Mouse (Mus musculus): ENCODE data around the gene Jmjd7. TPM values are rescaled to one million over a fixed set of nuclear protein-coding genes. Genes with fewer than 3 reads are reported as not detected.

Jmjd7 gene
- polyA plus RNA-seq, 1 experiment from 2014 or later, result 20.4 TPM

DNA sequence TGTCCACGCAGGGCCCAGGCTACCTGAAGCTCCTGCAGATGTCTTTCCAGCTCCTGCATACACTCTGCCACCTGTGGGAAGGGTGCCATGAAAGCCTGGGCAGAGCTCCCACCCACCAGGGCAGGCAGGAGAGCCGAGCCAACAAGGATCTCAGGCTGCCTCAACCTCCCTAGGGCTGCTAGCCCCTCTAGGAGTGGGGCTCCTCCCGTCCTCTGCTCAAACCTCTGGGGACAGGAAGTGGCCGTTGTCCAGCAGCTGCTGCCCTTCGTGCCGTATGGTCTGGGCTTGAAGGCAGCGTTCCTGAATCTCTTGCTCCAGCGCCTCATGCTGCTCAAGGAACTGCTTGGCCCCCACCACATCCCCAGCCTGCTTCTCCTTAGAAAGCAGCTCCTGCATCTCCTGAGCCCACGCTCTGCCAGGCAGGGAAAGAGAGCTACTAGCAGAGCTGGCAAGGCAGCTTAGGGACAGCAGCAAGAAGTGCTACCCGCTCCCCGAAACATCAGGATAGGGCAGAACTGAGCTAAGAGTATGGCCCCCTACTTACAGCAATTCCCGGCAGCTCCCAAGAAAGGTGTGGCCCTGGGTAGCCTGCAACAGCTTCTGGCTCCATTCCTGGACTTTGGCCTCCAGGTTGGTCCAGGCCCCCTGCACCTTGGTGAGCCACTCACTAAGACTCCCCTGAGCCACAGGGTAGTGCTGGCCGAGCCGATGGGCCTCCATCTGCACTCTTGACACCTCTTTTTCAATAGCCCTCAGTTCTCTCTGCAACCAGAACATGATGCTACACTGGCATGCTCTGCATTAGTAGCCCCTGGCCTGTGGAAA is 19.4 kb downstream of the Jmjd7 start:
- Histone ChIP-seq H3K27me3 (replicated peaks; ENCODE audit: low read depth, poor library complexity, severe bottlenecking) (peaks cover 11% of the 10 kb centered on the region; the same call in 1 of the 2 replicates), H3K4me3 (no peak overlapping the region), H3K9me3 (no peaks in the 10 kb centered on the region), H3K4me1 (peaks cover 19% of the 10 kb centered on the region), H3K36me3 (replicated peaks) (peaks cover 16% of the 10 kb centered on the region), H3K27ac (replicated peaks) (0 out of 2 replicates have a peak overlapping the region, but pooled peaks have one; percentile 1)
- no peak for DNase-seq (ENCODE audit: low spot score)
- 68% methylated on average over 14 of the region's 14 CpGs for WGBS

DNA sequence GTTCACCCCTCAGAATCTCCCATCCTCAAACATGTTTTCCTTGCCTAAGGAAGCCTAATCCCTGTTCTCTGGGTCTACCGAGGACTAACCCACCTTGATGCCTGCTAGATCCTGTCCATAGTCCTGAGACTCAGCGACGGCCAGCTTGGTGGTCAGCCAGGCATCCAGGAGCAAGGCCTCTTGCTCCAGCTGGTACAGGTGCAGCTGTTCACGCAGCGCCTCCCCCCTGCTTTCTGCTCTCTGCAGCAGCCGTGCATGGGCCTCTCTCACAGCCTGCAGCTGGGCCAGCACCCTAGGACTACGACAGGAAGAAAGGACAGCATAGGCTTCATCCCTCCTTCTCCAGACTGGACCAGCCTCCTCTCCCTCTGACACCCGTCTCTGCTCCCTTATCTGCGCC is 20.9 kb downstream of the Jmjd7 start:
- WGBS, result 82% methylated on average over 9 of the region's 9 CpGs
- Histone ChIP-seq H3K9me3 (no peaks in the 10 kb centered on the region), H3K27me3 (replicated peaks; ENCODE audit: low read depth, poor library complexity, severe bottlenecking) (peaks cover 11% of the 10 kb centered on the region; the same call in 1 of the 2 replicates), H3K36me3 (replicated peaks) (peaks cover 3% of the 10 kb centered on the region; the same call in 1 of the 2 replicates), H3K4me1 (peaks cover 19% of the 10 kb centered on the region), H3K4me3 (no peak overlapping the region), H3K27ac (replicated peaks) (peak overlapping the region; percentile 48)
- no peak for DNase-seq (ENCODE audit: low spot score)

DNA sequence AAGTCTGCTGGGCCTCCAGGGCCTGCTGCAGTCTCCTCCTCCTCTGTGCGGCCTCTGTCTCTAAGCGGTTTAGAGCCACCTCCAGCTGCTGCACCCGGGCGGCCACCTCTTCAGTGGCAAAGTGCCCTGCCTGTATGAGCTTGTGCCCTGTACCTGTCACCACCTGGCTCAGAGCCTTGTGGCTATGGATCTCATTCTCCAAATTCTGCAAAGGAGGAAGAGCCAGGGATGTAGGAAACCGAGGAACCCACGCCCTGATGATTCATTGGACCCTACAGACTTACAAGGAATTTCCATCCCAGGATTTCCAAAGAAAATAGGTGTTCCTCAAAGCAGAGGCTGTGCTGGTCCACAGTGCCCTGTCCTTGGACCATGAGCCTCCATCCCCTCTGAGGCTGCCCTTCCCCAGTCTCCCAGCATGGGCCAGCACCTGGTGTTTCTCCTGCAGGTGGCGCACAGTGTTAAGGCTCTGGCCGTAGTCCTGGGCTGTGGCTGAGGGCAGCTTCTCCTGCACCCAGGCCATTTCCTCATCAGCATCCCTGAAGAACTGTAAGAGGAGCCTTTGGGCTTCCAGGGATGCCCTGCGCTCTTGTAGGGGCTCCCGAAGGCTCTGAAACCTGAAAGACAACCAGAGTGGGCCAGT is 22.5 kb downstream of the Jmjd7 start:
- peak; percentile 60 for DNase-seq (ENCODE audit: low spot score)
- WGBS, result 62% methylated on average over 10 of the region's 10 CpGs

DNA sequence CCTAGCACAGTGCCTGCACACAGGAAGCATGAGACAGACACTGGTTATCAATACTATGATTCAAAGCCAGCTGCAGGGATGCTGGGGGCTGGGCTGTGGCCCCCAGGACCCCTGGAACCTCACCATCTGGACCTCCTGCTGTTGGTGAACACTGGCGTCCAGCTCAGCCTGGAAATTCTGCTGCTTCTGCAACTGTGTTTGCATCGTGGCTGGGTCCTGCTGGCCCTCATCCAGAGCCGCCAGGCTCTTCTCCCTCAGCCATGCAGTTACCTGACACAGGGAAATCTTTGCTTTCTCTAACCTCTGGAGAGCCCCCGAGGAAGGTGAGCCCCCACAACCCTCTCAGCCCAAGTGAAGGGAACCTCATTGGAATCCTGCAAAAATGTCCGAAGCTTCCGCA is 24.1 kb downstream of the Jmjd7 start:
- 0 out of 2 replicates have a peak, but pooled peaks cover 4% of the 10 kb centered on the region for H3K4me1 ChIP-seq
- no peaks in the 10 kb centered on the region for H3K9me3 ChIP-seq
- H3K4me3 ChIP-seq, result no peak overlapping the region
- no peak overlapping the region for H3K27ac ChIP-seq (replicated peaks)
- DNase-seq (ENCODE audit: low spot score), result no peak
- H3K27me3 ChIP-seq (replicated peaks; ENCODE audit: low read depth, poor library complexity, severe bottlenecking), result peaks cover 11% of the 10 kb centered on the region; the same call in 1 of the 2 replicates
- WGBS, result 72% methylated on average over 6 of the region's 6 CpGs
- H3K36me3 ChIP-seq (replicated peaks), result no peaks in the 10 kb centered on the region

More for the DNA sequence above, 22.5 kb downstream of the Jmjd7 start:
- Histone ChIP-seq H3K27ac (replicated peaks) (no peak overlapping the region), H3K4me3 (no peak overlapping the region), H3K36me3 (replicated peaks) (no peaks in the 10 kb centered on the region), H3K27me3 (replicated peaks; ENCODE audit: low read depth, poor library complexity, severe bottlenecking) (peaks cover 11% of the 10 kb centered on the region; the same call in 1 of the 2 replicates), H3K4me1 (peaks cover 8% of the 10 kb centered on the region), H3K9me3 (no peaks in the 10 kb centered on the region)

DNA sequence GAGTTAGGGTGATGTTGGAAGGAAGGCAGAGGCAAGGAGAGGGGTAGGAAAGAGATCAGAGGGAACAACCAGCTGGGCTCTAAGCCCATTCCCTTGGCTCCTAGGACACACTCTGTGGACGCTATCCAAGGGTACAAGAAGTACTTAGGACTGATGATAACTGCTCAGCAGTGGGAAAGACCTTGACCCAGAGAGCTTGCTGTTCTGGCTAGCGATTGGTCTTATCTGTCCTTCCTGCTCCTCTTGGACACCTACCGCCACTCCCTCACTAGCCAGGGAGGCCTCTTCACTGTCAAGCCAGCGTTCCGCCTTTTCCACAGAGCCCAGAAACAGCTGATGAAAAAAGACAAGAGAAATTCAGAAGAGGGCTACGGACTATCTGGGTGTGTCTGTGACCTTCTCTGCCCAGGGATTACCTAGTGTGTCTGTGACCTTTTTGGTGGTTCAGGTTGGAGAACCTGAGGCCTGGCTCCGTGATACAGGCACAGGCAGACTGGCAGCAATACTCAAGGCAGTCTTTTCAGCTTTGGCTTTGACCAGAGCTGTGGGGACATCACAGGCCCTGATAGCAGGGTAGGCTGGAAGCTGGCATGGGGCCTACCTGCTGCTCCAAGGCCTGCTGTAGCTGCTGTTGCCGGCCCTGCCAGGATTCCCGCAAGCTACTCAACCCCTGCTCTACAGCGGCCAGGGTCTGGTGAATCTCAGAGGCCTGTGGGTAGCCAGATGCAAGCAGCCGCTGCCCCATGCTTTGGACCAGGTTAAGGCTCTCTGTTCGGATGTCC is 27.7 kb downstream of the Jmjd7 start:
- DNase-seq (ENCODE audit: low spot score), result no peak
- H3K36me3 ChIP-seq (replicated peaks), result no peaks in the 10 kb centered on the region
- H3K27me3 ChIP-seq (replicated peaks; ENCODE audit: low read depth, poor library complexity, severe bottlenecking), result no peaks in the 10 kb centered on the region
- peaks cover 11% of the 10 kb centered on the region for H3K4me1 ChIP-seq
- H3K4me3 ChIP-seq, result no peak overlapping the region
- 89% methylated on average over 12 of the region's 12 CpGs for WGBS
- H3K9me3 ChIP-seq, result no peaks in the 10 kb centered on the region
- H3K27ac ChIP-seq (replicated peaks), result no peak overlapping the region

DNA sequence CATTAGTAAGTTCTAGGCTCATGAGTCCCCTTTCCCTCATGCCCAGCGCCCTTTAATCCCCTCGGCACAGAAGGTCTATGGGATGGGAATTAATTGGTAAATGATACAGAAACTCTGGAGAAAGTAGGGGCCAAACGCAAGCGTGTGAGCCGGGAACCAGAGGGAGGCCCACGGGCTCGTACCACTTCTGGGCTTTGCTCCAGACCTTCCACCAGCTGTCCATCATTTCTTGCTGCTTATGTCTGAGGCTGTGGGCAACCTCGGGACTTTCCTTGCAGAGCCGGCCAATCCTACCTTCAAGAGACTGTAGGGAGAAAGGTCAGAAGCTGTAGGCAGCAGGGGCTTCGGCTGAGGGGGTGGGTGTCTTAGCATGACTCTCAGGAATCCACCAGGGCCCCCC is 28.6 kb downstream of the Jmjd7 start:
- no peak overlapping the region for H3K4me3 ChIP-seq
- H3K27ac ChIP-seq (replicated peaks), result no peak overlapping the region
- H3K36me3 ChIP-seq (replicated peaks), result no peaks in the 10 kb centered on the region
- 91% methylated on average over 10 of the region's 10 CpGs for WGBS
- H3K27me3 ChIP-seq (replicated peaks; ENCODE audit: low read depth, poor library complexity, severe bottlenecking), result no peaks in the 10 kb centered on the region
- DNase-seq (ENCODE audit: low spot score), result no peak
- H3K4me1 ChIP-seq, result peaks cover 20% of the 10 kb centered on the region
- H3K9me3 ChIP-seq, result no peaks in the 10 kb centered on the region

DNA sequence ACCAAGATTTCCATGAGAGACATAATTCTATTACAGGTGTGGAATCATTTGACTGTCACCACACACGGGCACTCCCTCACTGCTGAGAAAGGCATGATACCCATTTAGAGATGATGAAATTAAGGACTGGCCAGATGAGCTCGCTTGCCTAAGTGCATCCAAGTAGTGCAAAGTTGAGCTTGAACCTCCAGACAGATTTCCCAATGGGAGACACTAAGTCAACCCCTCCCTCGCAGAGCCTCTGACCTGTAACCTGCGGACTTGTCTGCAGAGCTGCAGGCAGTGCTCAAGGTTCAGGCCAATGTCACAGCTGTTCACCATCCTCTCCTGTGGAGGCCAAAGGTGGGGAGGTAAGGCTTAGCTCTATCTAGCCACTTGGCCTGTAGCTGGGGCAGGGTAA is 31.5 kb downstream of the Jmjd7 start:
- H3K27ac ChIP-seq (replicated peaks), result no peak overlapping the region
- no peak for DNase-seq (ENCODE audit: low spot score)
- peaks cover 28% of the 10 kb centered on the region for H3K4me1 ChIP-seq
- H3K36me3 ChIP-seq (replicated peaks), result no peaks in the 10 kb centered on the region
- H3K4me3 ChIP-seq, result no peak overlapping the region
- no peaks in the 10 kb centered on the region for H3K9me3 ChIP-seq
- 86% methylated on average over 4 of the region's 4 CpGs for WGBS
- no peaks in the 10 kb centered on the region for H3K27me3 ChIP-seq (replicated peaks; ENCODE audit: low read depth, poor library complexity, severe bottlenecking)

DNA sequence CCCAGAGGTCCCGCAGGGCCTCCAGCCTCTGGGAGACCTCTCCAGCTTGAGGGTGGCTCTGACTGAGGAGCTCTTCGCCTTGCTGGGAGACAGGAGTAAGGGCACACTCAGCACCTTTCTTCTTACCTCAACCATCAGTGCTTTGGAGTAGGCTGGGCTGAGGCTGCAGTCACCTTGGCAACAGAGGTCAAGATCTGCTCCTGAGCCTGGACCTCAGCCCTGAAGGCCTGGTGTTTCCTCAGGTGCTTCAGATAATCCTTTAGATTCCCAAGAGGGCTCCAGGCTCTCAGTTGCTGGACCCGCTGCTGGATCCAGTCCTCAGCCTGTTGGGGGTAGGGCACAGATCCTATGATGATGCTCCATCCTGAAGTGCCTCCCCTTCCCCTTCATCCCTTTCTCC is 32.2 kb downstream of the Jmjd7 start:
- Histone ChIP-seq H3K27me3 (replicated peaks; ENCODE audit: low read depth, poor library complexity, severe bottlenecking) (no peaks in the 10 kb centered on the region), H3K9me3 (no peaks in the 10 kb centered on the region), H3K4me3 (0 out of 2 replicates have a peak overlapping the region, but pooled peaks have one; percentile 1), H3K27ac (replicated peaks) (peak overlapping the region; percentile 35), H3K4me1 (peaks cover 28% of the 10 kb centered on the region), H3K36me3 (replicated peaks) (no peaks in the 10 kb centered on the region)
- DNase-seq (ENCODE audit: low spot score), result no peak
- WGBS, result 82% methylated on average over 3 of the region's 3 CpGs

DNA sequence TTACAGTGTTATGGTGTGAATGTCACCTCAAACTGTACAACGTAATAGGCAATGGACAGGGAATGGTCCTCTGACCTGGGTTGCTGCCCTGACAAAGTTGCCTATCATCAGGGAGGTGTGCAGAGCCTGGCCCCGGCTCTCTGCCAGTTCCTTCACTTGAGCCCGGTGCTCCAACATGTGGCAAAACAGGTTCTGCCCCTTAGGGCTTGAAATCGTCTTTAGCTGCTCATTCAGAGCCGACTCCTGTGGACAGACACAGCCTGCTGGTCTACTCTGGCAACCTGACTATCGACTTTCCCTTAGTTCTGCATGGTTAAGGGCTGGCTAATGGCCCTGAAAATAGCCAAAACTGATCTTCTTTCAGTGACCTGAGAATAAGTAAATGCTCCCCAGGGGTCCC is 32.9 kb downstream of the Jmjd7 start:
- H3K27me3 ChIP-seq (replicated peaks; ENCODE audit: low read depth, poor library complexity, severe bottlenecking), result no peaks in the 10 kb centered on the region
- H3K4me1 ChIP-seq, result peaks cover 28% of the 10 kb centered on the region
- 50% methylated on average over 6 of the region's 6 CpGs for WGBS
- H3K36me3 ChIP-seq (replicated peaks), result no peaks in the 10 kb centered on the region
- no peak for DNase-seq (ENCODE audit: low spot score)
- no peak overlapping the region for H3K4me3 ChIP-seq
- no peaks in the 10 kb centered on the region for H3K9me3 ChIP-seq
- 0 out of 2 replicates have a peak overlapping the region, but pooled peaks have one; percentile 35 for H3K27ac ChIP-seq (replicated peaks)

DNA sequence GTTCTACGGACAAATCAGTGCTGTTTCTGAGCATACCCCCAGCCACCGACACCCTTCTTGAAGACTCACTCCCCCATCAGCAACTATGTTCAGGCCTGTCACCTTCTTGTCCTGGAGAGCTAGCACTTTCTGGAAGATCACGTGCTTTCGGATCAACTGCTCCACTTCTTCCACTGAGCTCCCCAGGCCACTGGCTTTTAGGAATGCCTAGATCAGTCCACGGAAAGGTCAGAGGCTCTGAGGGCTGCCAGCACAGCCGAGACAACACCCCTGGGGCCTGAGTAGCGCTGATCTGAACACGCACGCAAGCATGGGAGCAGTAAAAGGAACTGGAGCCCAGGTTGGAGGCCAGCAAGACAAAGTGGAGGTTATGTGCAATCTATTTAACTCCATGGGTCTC is 33.4 kb downstream of the Jmjd7 start:
- 70% methylated on average over 9 of the region's 9 CpGs for WGBS

DNA sequence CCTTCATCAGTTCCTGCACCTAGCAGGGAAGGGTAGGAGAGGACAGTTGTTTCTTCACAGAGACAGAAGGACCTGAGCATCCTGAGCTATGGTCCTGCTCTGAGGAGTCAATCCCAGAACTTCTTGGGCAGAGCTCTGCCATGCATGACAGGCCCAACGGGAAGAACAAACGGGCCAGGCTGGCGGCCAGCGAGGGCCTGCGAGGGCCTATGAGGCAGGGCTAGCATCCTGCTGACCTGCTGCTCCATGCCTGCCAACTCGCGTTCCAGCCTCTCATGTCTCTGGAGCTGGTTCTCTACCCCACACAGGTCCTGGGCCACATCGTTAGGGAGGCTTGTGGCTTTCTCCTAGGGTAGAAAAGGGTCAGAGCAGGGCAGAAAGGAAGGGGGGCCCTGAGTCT is 35.0 kb downstream of the Jmjd7 start:
- Histone ChIP-seq H3K27me3 (replicated peaks; ENCODE audit: low read depth, poor library complexity, severe bottlenecking) (no peaks in the 10 kb centered on the region), H3K4me3 (no peak overlapping the region)
- WGBS, result 83% methylated on average over 8 of the region's 8 CpGs

More for the DNA sequence above, 33.4 kb downstream of the Jmjd7 start:
- no peaks in the 10 kb centered on the region for H3K9me3 ChIP-seq
- peaks cover 28% of the 10 kb centered on the region for H3K4me1 ChIP-seq
- peak overlapping the region; percentile 35 for H3K27ac ChIP-seq (replicated peaks)
- DNase-seq (ENCODE audit: low spot score), result no peak
- H3K4me3 ChIP-seq, result no peak overlapping the region
- no peaks in the 10 kb centered on the region for H3K27me3 ChIP-seq (replicated peaks; ENCODE audit: low read depth, poor library complexity, severe bottlenecking)
- H3K36me3 ChIP-seq (replicated peaks), result no peaks in the 10 kb centered on the region

DNA sequence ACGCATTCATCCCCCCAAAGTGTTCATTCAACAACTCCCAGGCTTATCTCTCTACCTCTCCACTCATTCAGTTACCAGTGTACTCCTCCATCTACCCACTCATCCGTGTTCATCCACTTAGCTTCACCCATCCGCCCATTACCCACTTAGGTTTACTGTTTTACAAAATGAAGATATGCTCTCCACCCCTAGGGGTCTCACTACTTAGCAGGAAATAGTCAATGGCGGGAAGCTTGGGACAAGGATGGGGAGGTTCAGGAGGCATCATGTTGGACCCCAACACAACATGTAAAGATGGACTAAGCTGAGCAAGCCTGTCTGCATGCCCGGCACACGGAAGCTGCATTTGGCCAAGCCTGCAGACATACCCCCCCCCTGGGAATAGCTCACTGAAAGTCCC is 37.4 kb downstream of the Jmjd7 start:
- Histone ChIP-seq H3K4me1 (peaks cover 28% of the 10 kb centered on the region), H3K4me3 (no peak overlapping the region), H3K27ac (replicated peaks) (no peak overlapping the region), H3K36me3 (replicated peaks) (no peaks in the 10 kb centered on the region), H3K27me3 (replicated peaks; ENCODE audit: low read depth, poor library complexity, severe bottlenecking) (no peaks in the 10 kb centered on the region), H3K9me3 (no peaks in the 10 kb centered on the region)
- WGBS, result 86% methylated on average over 6 of the region's 6 CpGs
- no peak for DNase-seq (ENCODE audit: low spot score)

More for the DNA sequence above, 35.0 kb downstream of the Jmjd7 start:
- Histone ChIP-seq H3K27ac (replicated peaks) (no peak overlapping the region), H3K9me3 (no peaks in the 10 kb centered on the region), H3K4me1 (peaks cover 28% of the 10 kb centered on the region), H3K36me3 (replicated peaks) (no peaks in the 10 kb centered on the region)
- DNase-seq (ENCODE audit: low spot score), result no peak
